Mouse (Mus musculus) retina, embryonic 14.5 days (tissue): ENCODE data around the gene Ftl1.

Source experiments
- DNase-seq: peaks from one replicate; pipeline ENCODE4 v3.0.0-alpha.2; 2015; ENCODE audit warnings: low spot score

Ftl1 gene

DNA sequence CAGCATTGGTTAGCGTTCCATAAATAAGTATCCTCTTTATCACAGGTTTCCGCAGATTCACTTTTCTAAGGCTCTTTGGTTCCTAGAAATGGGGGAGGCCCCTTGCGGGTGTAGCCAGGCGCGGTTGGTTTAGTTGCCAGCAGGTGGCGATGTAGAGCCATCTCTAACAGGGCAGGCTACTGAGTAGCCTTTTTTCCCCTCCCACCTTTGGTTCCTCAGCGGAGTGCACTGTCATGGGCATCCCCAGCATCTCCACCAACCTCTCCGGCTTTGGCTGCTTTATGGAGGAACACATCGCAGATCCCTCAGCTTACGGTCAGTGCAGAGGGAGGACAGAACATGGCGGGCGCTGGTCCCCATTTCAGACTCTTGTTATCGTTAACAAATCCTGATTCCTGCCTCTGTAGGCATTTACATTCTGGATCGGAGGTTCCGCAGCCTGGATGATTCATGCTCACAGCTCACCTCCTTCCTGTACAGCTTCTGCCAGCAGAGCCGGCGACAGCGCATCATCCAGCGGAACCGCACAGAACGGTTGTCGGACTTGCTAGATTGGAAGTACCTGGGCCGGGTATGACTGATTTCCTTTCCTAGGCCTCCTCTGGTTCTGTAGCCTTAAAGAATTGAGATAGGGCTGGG is 8.2 kb downstream of the Ftl1 start:
- DNase-seq = peak; percentile 93

- DNase-seq = no peak
These were observed 9.7 kb downstream of the Ftl1 start for GRCm38 (mm10) chr7:45449974-45450373.

- peak; percentile 60 for DNase-seq
These were observed 12.2 kb downstream of the Ftl1 start for GRCm38 (mm10) chr7:45447325-45447990.

DNA sequence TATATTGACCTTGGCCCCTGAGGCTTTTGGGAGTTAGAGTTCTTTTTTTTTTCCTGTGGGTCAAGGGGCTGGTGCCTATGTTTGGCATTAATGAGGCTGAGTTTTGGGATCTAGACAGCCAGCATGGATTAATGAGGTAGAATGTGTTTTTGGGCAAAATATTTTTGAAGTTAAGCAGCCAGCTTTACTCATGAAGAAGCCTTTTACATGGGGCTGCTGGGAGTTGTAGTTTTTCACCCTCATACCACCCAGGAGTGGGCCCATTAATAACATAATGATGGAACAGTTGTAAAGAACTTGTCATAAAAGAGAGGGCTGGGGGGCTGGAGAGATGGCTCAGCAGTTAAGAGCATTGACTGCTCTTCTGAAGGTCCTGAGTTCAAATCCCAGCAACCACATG is 13.1 kb downstream of the Ftl1 start:
- no peak for DNase-seq

DNA sequence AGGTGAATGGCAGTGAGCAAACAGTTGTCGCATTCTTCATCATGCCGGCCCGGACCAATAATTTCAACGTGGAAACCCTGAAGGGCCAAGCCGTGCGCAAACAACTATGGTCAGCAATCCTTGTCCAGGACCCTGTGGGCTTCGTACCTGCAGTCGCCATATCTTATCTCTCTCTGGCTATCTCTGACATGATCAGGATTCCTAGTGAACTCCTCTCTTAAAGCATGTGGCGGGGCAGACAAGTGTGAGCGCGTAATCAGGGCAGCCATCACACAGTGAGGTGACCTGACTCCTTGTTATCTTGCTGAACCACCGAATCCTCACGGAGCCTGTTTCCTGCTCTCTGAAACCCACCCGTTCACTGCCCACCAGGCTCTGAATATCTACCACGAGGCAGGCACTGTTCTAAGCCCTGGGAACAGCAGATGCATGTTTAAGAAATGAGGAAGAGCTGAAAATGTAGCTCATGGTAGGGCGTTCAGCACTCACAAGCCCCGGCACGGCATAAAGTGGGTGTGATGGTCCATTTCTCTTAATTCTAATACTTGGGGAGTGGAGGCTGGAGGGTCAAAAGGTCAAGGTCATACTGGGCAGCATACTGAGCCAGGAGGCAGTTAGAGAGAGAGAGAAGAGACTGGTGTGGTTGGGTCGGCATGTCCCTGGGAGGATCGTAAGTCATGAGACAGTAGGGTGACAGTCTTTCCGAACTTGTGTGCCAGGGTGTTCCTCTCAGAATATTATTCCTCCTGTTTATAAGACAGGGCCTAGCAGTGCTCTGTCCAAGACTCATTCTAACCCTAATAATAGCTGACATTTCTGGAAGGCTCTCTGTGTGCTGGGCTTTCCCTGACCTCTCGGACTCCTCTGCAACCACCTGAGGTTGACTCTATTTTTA is 15.9 kb downstream of the Ftl1 start:
- DNase-seq = no peak

DNA sequence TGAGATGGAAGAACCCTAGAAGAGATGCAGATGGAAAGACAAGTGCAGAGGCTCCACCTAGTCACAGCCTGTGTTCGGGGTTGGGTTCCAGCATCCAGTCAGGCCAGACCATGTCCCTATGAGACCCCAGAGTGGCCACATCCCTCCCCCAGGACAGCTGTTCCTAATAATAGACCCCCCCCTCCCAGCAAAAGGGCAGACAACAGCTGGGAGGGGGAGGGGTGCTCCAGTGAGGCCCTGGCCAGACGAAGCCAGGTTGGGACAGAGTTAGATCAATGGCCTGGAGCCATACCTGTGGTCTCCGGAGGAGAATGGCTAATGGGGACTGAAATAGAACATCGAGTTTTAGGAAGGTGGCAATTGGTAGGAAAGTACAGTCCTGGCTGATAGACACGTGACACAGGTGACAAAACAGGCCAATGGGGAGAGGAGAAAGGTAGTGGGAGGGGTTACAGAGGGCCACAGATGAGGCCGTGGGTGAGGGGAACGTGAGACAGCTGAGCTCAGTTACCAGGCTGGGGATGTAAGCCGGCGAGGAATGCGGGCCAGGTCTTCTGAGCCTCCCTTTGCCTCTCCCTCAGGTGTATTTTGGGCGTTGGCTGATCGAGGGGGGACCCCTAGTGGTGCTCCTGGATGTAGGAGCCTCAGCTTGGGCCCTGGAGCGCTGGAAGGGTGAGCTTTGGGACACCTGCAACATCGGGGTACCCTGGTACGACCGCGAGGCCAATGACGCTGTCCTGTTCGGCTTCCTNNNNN is 22.0 kb downstream of the Ftl1 start, which contains the start of gene Ruvbl2:
Ruvbl2 (minus strand) TSS at position 576 of the 756 bp plus-strand sequence.
- DNase-seq = no peak

- no peak for DNase-seq
These were observed 22.6 kb downstream of the Ftl1 start for GRCm38 (mm10) chr7:45437046-45437445.

DNA sequence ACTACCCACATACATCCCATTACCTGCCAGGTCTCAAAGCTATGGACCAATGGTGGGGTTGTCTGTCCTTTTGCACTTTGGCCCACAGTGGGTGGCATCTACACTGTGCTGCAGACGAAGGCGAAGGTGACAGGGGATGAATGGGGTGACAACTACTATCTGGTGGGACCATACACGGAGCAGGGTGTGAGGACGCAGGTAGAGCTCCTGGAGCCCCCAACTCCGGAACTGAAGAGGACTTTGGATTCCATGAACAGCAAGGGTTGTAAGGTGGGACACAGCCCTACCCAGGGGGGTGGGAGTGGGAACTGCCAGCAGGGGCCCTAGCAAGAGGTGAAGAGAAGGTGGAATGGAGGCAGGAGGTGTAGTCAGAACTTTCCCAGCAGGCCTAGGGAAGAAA is 23.2 kb downstream of the Ftl1 start:
- DNase-seq = no peak

DNA sequence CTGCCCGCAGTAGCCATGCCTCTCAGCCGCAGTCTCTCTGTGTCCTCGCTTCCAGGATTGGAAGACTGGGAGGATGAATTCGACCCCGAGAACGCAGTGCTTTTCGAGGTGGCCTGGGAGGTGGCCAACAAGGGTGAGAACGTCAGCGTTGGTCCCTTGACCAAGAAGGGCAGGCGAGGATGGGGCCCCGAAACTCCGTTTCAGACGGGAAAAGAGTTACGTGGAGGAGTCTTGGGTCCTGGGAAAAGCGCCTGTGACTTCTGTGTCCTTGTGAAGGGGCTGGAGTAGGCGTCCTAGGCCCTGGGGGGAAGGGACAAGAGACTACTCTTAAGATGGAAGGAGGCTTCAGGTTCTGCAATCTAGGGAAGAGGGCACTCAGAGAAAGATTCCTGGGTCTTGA is 24.6 kb downstream of the Ftl1 start:
- no peak for DNase-seq

DNA sequence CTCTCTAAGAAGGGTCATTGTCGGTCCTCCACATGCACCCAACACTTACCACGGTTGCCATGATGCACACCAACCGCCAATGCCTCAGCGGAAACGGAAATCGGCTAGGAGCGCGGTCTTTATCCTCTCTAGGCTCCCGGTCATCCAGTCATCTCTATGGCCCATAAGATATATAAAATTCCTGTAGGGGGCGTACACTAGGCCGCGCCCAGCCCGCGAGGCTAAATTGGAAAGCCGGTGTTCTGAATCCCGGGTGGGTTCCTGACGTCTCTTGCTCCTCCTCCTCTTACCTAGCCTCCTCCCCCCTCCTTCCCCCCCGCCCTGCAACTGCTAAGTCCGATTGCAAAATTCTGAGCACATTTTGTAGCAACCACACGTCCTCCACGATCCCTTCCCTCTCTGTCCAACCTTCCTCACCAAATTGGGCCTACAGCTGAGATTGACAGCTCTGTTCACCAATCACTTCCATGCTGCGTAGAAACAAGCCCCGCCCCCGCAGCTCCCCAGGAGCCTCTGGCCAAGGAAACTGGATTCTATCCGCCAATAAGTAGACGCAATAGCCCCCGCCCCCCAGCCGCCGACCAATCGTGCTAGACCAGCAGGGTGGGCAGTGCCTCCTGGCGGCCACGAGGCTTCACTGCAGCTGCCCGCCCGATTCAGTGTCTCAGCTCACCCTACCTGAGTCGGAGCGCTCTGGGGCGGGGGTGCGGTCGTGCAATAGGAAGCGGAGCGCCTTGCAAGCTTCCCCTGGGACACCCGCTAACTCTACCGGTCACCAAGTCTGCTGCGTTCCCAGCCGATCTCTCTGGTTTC is 25.3 kb downstream of the Ftl1 start, which contains the start of gene Gys1:
Gys1 (plus strand) TSS at position 642 of the 813 bp plus-strand sequence.
- peak; percentile 100 for DNase-seq

GRCm38 (mm10) chr7:45433835-45434202 is 25.9 kb downstream of the Ftl1 start:
- no peak for DNase-seq

GRCm38 (mm10) chr7:45426556-45426955 is 33.1 kb downstream of the Ftl1 start:
- DNase-seq = no peak

- no peak for DNase-seq
These were observed 38.5 kb downstream of the Ftl1 start for GRCm38 (mm10) chr7:45421194-45421593.

- DNase-seq = no peak
These were observed 39.1 kb downstream of the Ftl1 start, which contains the start of gene Lhb for GRCm38 (mm10) chr7:45420615-45420919. TSS of gene Lhb (plus strand) at chr7:45420820.

DNA sequence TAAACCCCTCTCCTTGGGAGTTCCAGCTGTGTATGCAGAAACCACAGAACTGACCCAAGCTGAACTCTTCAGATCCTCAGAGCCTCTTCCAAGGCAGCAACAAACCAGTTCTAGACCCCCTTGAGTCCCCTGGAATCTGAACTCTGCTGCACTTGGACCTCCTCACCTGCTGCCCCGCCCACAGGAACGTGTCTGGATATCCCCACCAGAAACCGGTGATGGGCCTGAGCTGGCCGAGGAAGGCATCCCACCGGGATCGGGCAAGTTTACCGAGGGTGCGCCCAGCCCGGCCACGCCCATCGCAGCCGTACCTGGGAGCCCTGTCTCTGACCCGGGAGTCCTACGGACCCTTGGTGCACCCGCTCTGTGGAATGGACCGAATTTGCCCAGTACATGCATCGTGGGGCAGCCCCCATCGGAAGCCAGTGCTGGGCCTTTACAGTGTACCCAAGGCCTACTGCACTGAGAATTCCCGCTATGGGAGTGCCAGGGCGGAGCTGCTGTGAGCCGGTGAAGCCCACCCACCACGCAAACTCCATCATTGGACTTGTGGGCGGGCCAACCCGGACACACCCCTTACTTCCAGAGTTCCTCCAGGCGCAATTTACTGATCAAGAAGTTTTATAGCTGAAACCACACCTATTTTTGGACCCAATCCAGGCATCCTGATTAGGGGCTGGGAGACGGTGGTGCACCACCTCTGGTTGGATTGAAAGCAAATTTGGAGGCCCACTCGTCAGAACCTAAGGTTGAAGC is 39.6 kb downstream of the Ftl1 start:
- DNase-seq = no peak

- DNase-seq = no peak
These were observed 41.7 kb downstream of the Ftl1 start for GRCm38 (mm10) chr7:45417962-45418492.

DNA sequence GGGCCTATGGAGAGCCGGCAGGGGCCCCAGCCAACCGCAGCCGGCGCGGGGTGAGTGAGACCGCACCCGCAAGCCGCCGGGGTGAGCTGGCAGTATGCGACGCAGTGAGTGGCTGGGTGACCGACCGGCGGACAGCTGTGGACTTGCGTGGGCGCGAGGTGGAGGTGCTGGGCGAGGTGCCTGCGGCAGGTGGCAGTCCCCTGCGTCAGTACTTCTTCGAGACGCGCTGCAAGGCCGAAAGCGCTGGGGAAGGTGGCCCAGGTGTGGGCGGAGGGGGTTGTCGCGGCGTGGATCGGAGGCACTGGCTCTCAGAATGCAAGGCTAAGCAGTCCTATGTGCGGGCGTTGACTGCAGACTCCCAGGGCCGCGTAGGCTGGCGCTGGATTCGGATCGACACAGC is 44.0 kb downstream of the Ftl1 start:
- DNase-seq = no peak

DNA sequence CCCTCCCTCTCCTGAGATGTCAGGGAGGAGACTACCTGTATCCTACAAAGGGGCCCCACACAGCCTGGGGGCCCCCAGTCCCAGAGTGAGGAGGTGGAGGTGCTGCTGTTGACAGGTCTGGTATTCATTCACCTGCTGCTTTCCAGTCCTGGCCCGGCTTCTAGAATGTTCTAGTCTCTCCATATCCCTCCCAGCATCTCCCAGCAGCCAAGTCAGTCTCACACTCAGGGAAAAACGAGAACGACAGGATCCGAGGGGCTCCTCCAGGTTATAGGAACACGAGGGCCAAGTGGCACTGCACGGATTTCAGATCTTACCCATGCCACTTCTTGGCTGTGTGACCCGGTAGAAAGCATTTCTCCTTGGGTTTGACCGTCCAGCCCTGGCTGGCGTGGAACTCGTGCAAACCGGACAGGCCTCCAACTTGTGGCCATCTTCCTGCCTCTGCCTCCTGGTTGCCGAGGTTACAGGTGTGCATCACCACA is 44.9 kb downstream of the Ftl1 start:
- no peak for DNase-seq

DNA sequence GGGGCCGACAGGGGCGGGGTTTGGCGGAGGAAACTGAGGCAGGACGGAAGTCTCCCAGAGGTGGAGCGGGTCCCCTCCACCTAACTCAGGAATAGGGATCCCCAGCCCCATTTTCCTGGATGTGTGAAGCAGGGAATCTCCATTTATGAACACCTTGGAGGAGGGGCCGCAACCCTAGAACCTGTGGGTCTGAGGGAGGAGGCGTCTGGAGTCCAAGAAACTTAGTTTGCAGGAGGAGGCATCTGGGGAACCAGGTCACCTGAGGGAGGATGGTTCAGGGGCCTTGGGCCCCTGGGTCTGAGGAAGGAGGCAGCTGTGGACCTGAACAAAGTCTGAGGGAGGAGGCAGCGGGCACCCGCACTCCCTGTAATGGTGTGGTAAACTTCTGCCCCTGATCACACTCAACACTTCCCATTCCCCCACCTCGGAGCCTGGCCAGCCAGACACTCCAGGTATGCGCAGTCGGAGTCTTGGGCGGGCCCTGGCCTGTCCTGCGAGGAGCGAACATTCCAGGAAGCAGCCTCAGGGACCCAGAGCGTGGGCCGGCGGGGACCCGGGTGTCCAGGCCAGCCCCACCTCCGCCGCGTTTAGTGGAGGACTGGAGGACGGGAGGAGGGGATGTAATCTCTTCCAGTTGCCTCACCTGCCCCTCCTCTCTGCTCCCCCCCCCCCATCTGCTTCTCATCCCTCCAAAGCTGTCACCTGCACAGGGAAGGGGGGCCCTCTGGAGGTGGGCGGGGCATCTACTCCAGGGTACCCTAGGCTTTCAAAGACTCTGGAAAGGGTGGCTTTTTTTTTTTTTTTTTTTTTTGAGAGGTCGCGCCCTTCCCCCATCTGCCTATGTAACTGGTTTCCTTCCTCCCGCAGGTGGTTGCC is 45.6 kb downstream of the Ftl1 start:
- DNase-seq = no peak
